7 mouse cellular contexts compared by ENCODE assay signal in the genomic region with DNA sequence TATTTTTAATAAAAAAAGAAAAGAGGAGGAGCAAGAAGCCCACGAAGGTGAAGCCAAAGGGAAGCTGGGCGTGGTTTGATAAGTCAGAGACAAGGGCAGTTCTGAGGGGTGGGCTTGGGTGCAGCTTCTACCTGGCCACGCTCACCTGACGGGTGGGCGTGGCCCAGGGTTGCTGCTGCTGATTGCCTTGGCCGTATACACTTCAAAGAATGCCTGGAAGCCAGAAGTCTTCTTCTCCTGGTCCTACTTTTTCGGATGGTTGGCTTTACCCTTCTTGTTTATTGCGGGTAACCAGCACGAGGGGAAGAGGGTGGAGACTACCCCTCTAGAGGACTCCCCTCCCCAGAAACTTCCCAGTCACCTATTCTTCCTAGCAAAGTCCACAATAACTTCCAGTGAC. TPM values are rescaled to one million over a fixed set of nuclear protein-coding genes. Genes with fewer than 3 reads are reported as not detected.
A peak's percentile ranks its signal among the peaks of the same experiment; 100 is the strongest.
DNase-seq lines count a peak whose midpoint lies in the region; ATAC-seq and TF ChIP-seq lines count a peak whose summit lies in the region.

No protein-coding gene starts in this region.

- H3K4me1 ChIP-seq in lung, adult 2 months (ENCODE audit: control insufficient read depth, insufficient read depth, low read length): no peaks in the 10 kb centered on the region
- 0 out of 2 replicates have a peak, but pooled peaks cover 2% of the 10 kb centered on the region for H3K4me1 ChIP-seq in embryonic fibroblast, embryonic 13.5 days (ENCODE audit: control insufficient read depth, insufficient read depth, low read length)
- peaks cover 16% of the 10 kb centered on the region for H3K4me1 ChIP-seq in limb, embryonic 10.5 days
- H3K4me1 ChIP-seq in neural tube, embryonic 15.5 days: peaks cover 30% of the 10 kb centered on the region

- H3K27ac ChIP-seq in embryonic fibroblast, embryonic 13.5 days (ENCODE audit: insufficient read depth, low read length): peak overlapping the region; percentile 95
- H3K27ac ChIP-seq in limb, embryonic 10.5 days: peak overlapping the region; percentile 86
- H3K27ac ChIP-seq in neural tube, embryonic 15.5 days (replicated peaks): peak overlapping the region; percentile 93

- H3K9me3 ChIP-seq in limb, embryonic 10.5 days (replicated peaks): no peaks in the 10 kb centered on the region
- H3K9me3 ChIP-seq in neural tube, embryonic 15.5 days (replicated peaks): no peaks in the 10 kb centered on the region

- WGBS in lung, adult 2 months: 17% methylated on average over 9 of the region's 9 CpGs
- 9% methylated on average over 9 of the region's 9 CpGs for WGBS in limb, embryonic 10.5 days
- 13% methylated on average over 9 of the region's 9 CpGs for WGBS in neural tube, embryonic 15.5 days

- peak overlapping the region; percentile 97 for H3K4me3 ChIP-seq in lung, adult 2 months (replicated peaks; ENCODE audit: extremely low read depth, low read depth, low read length)
- H3K4me3 ChIP-seq in embryonic fibroblast, embryonic 13.5 days (ENCODE audit: insufficient read depth, low read length): peak overlapping the region; percentile 50
- H3K4me3 ChIP-seq in limb, embryonic 10.5 days: peak overlapping the region; percentile 65
- peak overlapping the region; percentile 52 for H3K4me3 ChIP-seq in neural tube, embryonic 15.5 days (replicated peaks)

- no peaks in the 10 kb centered on the region for H3K27me3 ChIP-seq in limb, embryonic 10.5 days (ENCODE audit: low read depth, poor library complexity, severe bottlenecking)
- H3K27me3 ChIP-seq in neural tube, embryonic 15.5 days (replicated peaks): no peaks in the 10 kb centered on the region

- H3K36me3 ChIP-seq in limb, embryonic 10.5 days: no peaks in the 10 kb centered on the region
- H3K36me3 ChIP-seq in neural tube, embryonic 15.5 days: no peaks in the 10 kb centered on the region

- peak overlapping the region; percentile 77 for H3K4me2 ChIP-seq in neural tube, embryonic 15.5 days

- TF ChIP-seq CTCF in lung, adult 2 months (IDR thresholded peaks at IDR 0.05; ENCODE audit: insufficient read depth, low read length): no peak
- TF ChIP-seq CTCF in embryonic fibroblast, embryonic 13.5 days (IDR thresholded peaks at IDR 0.05; ENCODE audit: borderline replicate concordance, insufficient read depth, low read length): no peak

- no peak for DNase-seq in lung, adult 2 months
- no peak for DNase-seq in lung, adult 18-20 months
- no peak for DNase-seq in limb, embryonic 10.5 days (ENCODE audit: low spot score)
- DNase-seq in thymus, postnatal 36 days: no peak
- no peak for DNase-seq in natural killer cell, adult 2 months (ENCODE audit: low spot score in 2 of 2)

- TF ChIP-seq POLR2A in lung, adult 2 months (IDR thresholded peaks at IDR 0.05; ENCODE audit: borderline replicate concordance, extremely low read depth, low read depth, low read length): no peak
- no peak for TF ChIP-seq POLR2A in embryonic fibroblast, embryonic 13.5 days (IDR thresholded peaks at IDR 0.05; ENCODE audit: low read depth, low read length)

- ATAC-seq in neural tube, embryonic 15.5 days (ENCODE audit: low FRiP score): peak; percentile 3; the same call in 1 of the 2 replicates

- H3K9ac ChIP-seq in neural tube, embryonic 15.5 days (replicated peaks): peak overlapping the region; percentile 67

RNA-seq across cellular contexts. Expression of a gene that starts 1.2 kb away (rescaled TPM):
- polyA plus RNA-seq in lung, adult 2 months (2012; rRNA removed): 71.4 and 105 TPM in 2 replicates
- 104 and 143 TPM in 2 replicates for polyA plus RNA-seq in embryonic fibroblast, embryonic 13.5 days (2011; ENCODE audit: insufficient read length, low read depth, missing spikeins)
- polyA plus RNA-seq in limb, embryonic 10.5 days (2016; fragmentation: Nextera tagmentation; extraction: Ambion mirVana): 240 and 248 TPM in 2 replicates
- polyA plus RNA-seq in neural tube, embryonic 15.5 days (2015; fragmentation: Nextera tagmentation; extraction: Ambion mirVana): 129 and 182 TPM in 2 replicates

RNA-seq across cellular contexts. Expression of a gene that starts 1.2 kb away (rescaled TPM):
- 1.2 and 1.5 TPM in 2 replicates for polyA plus RNA-seq in lung, adult 2 months (2012; rRNA removed)
- 0.72 TPM in 1 of 2 replicates, not detected in the other for polyA plus RNA-seq in embryonic fibroblast, embryonic 13.5 days (2011; ENCODE audit: insufficient read length, low read depth, missing spikeins)
- polyA plus RNA-seq in limb, embryonic 10.5 days (2016; fragmentation: Nextera tagmentation; extraction: Ambion mirVana): 0.78 TPM in 1 of 2 replicates, not detected in the other
- polyA plus RNA-seq in neural tube, embryonic 15.5 days (2015; fragmentation: Nextera tagmentation; extraction: Ambion mirVana): 0.22 and 0.57 TPM in 2 replicates

RNA-seq across cellular contexts. Expression of a gene that starts 2.1 kb away (rescaled TPM):
- polyA plus RNA-seq in lung, adult 2 months (2012; rRNA removed): not detected in 2 replicates
- not detected in 2 replicates for polyA plus RNA-seq in embryonic fibroblast, embryonic 13.5 days (2011; ENCODE audit: insufficient read length, low read depth, missing spikeins)
- polyA plus RNA-seq in limb, embryonic 10.5 days (2016; fragmentation: Nextera tagmentation; extraction: Ambion mirVana): not detected in 2 replicates
- not detected in 2 replicates for polyA plus RNA-seq in neural tube, embryonic 15.5 days (2015; fragmentation: Nextera tagmentation; extraction: Ambion mirVana)

RNA-seq across cellular contexts. Expression of a gene that starts 5.8 kb away (rescaled TPM):
- 17.3 and 19.7 TPM in 2 replicates for polyA plus RNA-seq in lung, adult 2 months (2012; rRNA removed)
- polyA plus RNA-seq in embryonic fibroblast, embryonic 13.5 days (2011; ENCODE audit: insufficient read length, low read depth, missing spikeins): not detected in 2 replicates
- polyA plus RNA-seq in limb, embryonic 10.5 days (2016; fragmentation: Nextera tagmentation; extraction: Ambion mirVana): 0.28 TPM in 1 of 2 replicates, not detected in the other
- 34.6 TPM in 1 of 2 replicates, not detected in the other for polyA plus RNA-seq in neural tube, embryonic 15.5 days (2015; fragmentation: Nextera tagmentation; extraction: Ambion mirVana)

RNA-seq across cellular contexts. Expression of a gene that starts 15.2 kb away (rescaled TPM):
- polyA plus RNA-seq in lung, adult 2 months (2012; rRNA removed): 0.05 TPM in 1 of 2 replicates, not detected in the other
- not detected in 2 replicates for polyA plus RNA-seq in embryonic fibroblast, embryonic 13.5 days (2011; ENCODE audit: insufficient read length, low read depth, missing spikeins)
- polyA plus RNA-seq in limb, embryonic 10.5 days (2016; fragmentation: Nextera tagmentation; extraction: Ambion mirVana): not detected in 2 replicates
- polyA plus RNA-seq in neural tube, embryonic 15.5 days (2015; fragmentation: Nextera tagmentation; extraction: Ambion mirVana): not detected in 2 replicates
